Mouse (Mus musculus): ENCODE data around the gene Olfr309. TPM values are rescaled to one million over a fixed set of nuclear protein-coding genes. Genes with fewer than 3 reads are reported as not detected.
"Not testable (repeated sequence)": the region's sequence is repeated elsewhere in the genome, so short reads cannot be mapped to it uniquely, and the experiment has no call there.

Gene Olfr309
- polyA plus RNA-seq (2014; fragmentation: Nextera tagmentation; extraction: Ambion mirVana), result not detected in 2 replicates

DNA sequence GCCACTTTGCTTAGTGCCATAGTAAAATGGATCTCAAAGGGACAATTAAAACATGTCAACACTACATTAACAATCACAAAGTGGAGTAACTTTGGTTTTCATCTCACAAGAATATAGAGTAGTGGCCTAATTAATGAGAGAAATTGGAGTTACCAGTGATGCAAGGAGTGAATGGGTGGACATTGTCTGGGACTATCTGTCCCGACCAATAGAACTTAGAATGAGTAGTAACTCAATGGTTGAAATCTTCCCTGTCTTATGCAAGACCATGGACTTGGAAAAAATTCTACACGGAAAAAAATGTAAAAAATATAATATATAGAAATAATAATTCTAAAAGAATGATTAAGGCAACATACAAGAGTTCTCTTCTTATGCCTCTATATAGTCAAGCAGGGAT, at the start of gene Olfr309:
Olfr309 (minus strand) TSS at position 101 of the 400 bp plus-strand sequence.
- 77% methylated on average over 2 of the region's 2 CpGs for WGBS
- no peaks in the 10 kb centered on the region for H3K27me3 ChIP-seq (ENCODE audit: control insufficient read depth, insufficient read depth, low read length)
- H3K27ac ChIP-seq (ENCODE audit: low read depth, low read length), result no peak within 1 kb of the TSS
- H3K36me3 ChIP-seq (ENCODE audit: control insufficient read depth, insufficient read depth, low read length), result no peaks in the 10 kb centered on the region
- H3K9me3 ChIP-seq (ENCODE audit: control insufficient read depth, low read length), result no peaks in the 10 kb centered on the region
- H3K9ac ChIP-seq (ENCODE audit: low read depth, low read length), result no peak within 1 kb of the TSS
- no peak within 1 kb of the TSS for H3K4me3 ChIP-seq (ENCODE audit: low read length)
- H3K4me1 ChIP-seq (ENCODE audit: control insufficient read depth, insufficient read depth, low read length), result no peaks in the 10 kb centered on the region
- H3K4me2 ChIP-seq (replicated peaks; ENCODE audit: low read depth, low read length), result no peak within 1 kb of the TSS
- ATAC-seq (ENCODE audit: low FRiP score, low TSS enrichment), result no peak

DNA sequence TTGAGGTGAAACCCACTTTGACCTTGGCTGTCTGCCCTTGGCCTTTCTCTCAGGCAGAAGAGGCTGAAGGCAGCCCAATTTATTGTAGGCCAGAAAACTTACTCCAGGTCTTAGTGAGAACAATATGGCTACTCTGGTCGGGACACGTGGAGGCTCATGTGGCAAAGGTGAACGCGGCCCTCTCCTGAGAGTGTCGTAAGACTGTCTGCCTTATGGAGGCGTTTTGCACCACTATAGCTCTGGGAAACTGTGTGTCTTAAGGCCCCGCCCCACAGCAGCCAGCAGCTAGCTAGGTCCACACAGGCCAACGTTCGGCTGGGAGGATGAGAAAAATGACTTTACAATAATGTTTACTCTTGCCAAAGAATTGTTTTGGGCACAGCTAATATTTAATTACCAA, 32.8 kb upstream of the Olfr309 start:
- H3K9me3 ChIP-seq (ENCODE audit: control insufficient read depth, low read length); H3K36me3 ChIP-seq (ENCODE audit: control insufficient read depth, insufficient read depth, low read length); H3K4me1 ChIP-seq (ENCODE audit: control insufficient read depth, insufficient read depth, low read length); H3K4me2 ChIP-seq (replicated peaks; ENCODE audit: low read depth, low read length); H3K27ac ChIP-seq (ENCODE audit: low read depth, low read length); ATAC-seq (ENCODE audit: low FRiP score, low TSS enrichment); H3K9ac ChIP-seq (ENCODE audit: low read depth, low read length); H3K27me3 ChIP-seq (ENCODE audit: control insufficient read depth, insufficient read depth, low read length); H3K4me3 ChIP-seq (ENCODE audit: low read length): not testable (repeated sequence)
- 91% methylated on average over 9 of the region's 9 CpGs for WGBS

DNA sequence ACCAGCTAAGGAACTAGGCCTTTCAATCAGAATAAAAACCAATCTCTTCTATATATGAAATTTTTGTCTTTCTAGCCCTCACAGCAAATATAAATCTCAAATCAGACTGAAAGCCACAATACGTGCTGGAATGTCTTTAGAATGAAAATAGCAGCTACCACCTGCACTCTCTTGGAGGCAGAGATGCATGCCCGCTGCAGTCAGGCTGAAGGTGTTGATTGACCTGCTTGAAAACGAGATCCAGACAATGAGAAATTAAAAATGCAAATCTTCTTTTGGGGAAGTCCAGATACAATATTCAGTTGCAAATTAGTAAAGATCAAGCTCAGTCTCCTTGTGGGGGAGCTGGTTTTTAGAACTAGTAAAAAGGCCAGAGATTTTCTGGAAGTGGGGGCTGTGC, 30.7 kb upstream of the Olfr309 start:
- Histone ChIP-seq H3K27me3 (ENCODE audit: control insufficient read depth, insufficient read depth, low read length) (no peaks in the 10 kb centered on the region), H3K9ac (ENCODE audit: low read depth, low read length) (no peak overlapping the region), H3K36me3 (ENCODE audit: control insufficient read depth, insufficient read depth, low read length) (no peaks in the 10 kb centered on the region), H3K4me3 (ENCODE audit: low read length) (no peak overlapping the region), H3K4me2 (replicated peaks; ENCODE audit: low read depth, low read length) (no peak overlapping the region), H3K27ac (ENCODE audit: low read depth, low read length) (no peak overlapping the region), H3K4me1 (ENCODE audit: control insufficient read depth, insufficient read depth, low read length) (no peaks in the 10 kb centered on the region), H3K9me3 (ENCODE audit: control insufficient read depth, low read length) (no peaks in the 10 kb centered on the region)
- ATAC-seq (ENCODE audit: low FRiP score, low TSS enrichment), result no peak
- 78% methylated on average over 3 of the region's 3 CpGs for WGBS

DNA sequence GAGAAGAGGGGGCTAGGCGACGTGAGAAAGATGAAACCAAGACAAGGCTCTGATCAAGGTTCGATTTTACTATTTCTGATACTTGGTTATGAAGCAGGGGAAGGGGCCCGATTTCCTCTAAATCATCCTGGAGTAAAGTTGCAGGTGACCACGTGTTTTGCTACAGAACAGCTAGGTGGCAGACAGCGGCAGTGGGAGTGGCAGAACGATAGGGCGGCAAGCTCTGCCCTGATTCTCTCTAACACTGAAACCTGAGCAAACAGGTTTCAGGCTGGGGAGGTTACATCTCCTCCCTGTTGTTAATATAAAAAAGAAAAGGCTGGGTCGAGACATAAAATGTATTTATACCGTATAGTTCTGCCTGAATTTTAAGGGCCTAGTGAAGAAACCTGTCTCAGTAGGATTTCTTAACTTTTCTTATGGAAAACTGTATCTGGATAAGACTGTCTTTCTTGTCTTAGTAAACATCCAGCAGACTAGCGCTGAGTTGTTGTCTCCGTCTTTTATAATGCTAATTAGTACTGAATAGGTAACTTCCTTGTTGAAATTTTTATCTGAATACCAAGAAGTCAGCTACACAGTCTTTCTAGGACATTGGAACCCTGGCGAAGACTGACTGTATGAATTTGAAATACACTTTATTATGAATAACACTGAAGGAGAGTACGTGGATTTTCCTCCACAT, 29.5 kb upstream of the Olfr309 start:
- Histone ChIP-seq H3K36me3 (ENCODE audit: control insufficient read depth, insufficient read depth, low read length) (no peaks in the 10 kb centered on the region), H3K27ac (ENCODE audit: low read depth, low read length) (no peak overlapping the region), H3K9ac (ENCODE audit: low read depth, low read length) (no peak overlapping the region), H3K4me1 (ENCODE audit: control insufficient read depth, insufficient read depth, low read length) (no peaks in the 10 kb centered on the region), H3K27me3 (ENCODE audit: control insufficient read depth, insufficient read depth, low read length) (no peaks in the 10 kb centered on the region), H3K4me2 (replicated peaks; ENCODE audit: low read depth, low read length) (no peak overlapping the region), H3K9me3 (ENCODE audit: control insufficient read depth, low read length) (no peaks in the 10 kb centered on the region), H3K4me3 (ENCODE audit: low read length) (no peak overlapping the region)
- no peak for ATAC-seq (ENCODE audit: low FRiP score, low TSS enrichment)
- 75% methylated on average over 14 of the region's 14 CpGs for WGBS

DNA sequence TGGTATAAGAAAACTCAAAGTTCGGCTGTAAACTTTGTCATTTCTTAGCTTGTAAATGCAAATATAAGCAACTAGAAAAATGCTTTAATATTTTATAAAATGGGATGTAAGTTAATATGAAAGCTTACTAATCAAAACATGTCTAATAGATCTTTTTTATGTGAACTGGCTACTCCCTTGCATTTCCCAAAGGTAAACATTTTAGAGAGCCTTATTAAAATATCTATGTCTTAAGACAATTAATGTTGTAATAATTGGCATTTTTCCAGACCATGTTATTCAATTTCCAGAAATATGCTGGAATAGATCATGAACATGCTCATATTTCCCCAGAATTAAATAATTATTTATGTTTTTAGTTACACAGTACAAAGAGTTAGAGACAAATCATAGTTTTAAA, 24.0 kb upstream of the Olfr309 start, which contains the start of gene Olfr307:
Olfr307 (minus strand) TSS at position 101 of the 400 bp plus-strand sequence.
- no peaks in the 10 kb centered on the region for H3K36me3 ChIP-seq (ENCODE audit: control insufficient read depth, insufficient read depth, low read length)
- H3K27ac ChIP-seq (ENCODE audit: low read depth, low read length), result no peak within 1 kb of the TSS
- ATAC-seq (ENCODE audit: low FRiP score, low TSS enrichment), result no peak
- H3K27me3 ChIP-seq (ENCODE audit: control insufficient read depth, insufficient read depth, low read length), result no peaks in the 10 kb centered on the region
- no peaks in the 10 kb centered on the region for H3K4me1 ChIP-seq (ENCODE audit: control insufficient read depth, insufficient read depth, low read length)
- H3K4me2 ChIP-seq (replicated peaks; ENCODE audit: low read depth, low read length), result no peak within 1 kb of the TSS
- H3K4me3 ChIP-seq (ENCODE audit: low read length), result no peak within 1 kb of the TSS
- H3K9me3 ChIP-seq (ENCODE audit: control insufficient read depth, low read length), result no peaks in the 10 kb centered on the region
- no peak within 1 kb of the TSS for H3K9ac ChIP-seq (ENCODE audit: low read depth, low read length)
- 80% methylated on average over 1 of the region's 1 CpGs for WGBS

DNA sequence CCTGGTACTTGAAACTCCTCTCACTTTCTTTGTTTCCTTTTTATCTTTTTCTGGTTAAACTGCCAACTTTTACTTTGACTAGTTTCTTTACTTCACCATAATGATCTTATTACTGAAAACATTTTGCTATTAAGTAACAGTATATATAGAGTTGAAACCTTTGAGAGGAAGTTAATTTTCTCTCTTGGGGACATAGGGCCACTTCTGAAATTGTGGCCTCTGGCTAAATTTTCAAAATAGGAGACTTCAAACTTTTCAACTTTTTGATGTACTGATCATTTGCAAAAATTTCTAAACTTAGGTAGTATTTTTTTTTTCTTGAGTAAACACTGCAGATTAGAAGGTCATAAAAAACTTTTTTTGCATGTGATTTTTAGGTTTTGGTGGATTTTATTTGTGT, 12.0 kb upstream of the Olfr309 start, which contains the start of gene Olfr308:
Olfr308 (minus strand) TSS at position 101 of the 400 bp plus-strand sequence.
- Histone ChIP-seq H3K27me3 (ENCODE audit: control insufficient read depth, insufficient read depth, low read length) (no peaks in the 10 kb centered on the region), H3K9ac (ENCODE audit: low read depth, low read length) (no peak within 1 kb of the TSS), H3K4me3 (ENCODE audit: low read length) (no peak within 1 kb of the TSS), H3K27ac (ENCODE audit: low read depth, low read length) (no peak within 1 kb of the TSS), H3K36me3 (ENCODE audit: control insufficient read depth, insufficient read depth, low read length) (no peaks in the 10 kb centered on the region), H3K4me2 (replicated peaks; ENCODE audit: low read depth, low read length) (no peak within 1 kb of the TSS), H3K9me3 (ENCODE audit: control insufficient read depth, low read length) (no peaks in the 10 kb centered on the region), H3K4me1 (ENCODE audit: control insufficient read depth, insufficient read depth, low read length) (no peaks in the 10 kb centered on the region)
- ATAC-seq (ENCODE audit: low FRiP score, low TSS enrichment), result no peak

DNA sequence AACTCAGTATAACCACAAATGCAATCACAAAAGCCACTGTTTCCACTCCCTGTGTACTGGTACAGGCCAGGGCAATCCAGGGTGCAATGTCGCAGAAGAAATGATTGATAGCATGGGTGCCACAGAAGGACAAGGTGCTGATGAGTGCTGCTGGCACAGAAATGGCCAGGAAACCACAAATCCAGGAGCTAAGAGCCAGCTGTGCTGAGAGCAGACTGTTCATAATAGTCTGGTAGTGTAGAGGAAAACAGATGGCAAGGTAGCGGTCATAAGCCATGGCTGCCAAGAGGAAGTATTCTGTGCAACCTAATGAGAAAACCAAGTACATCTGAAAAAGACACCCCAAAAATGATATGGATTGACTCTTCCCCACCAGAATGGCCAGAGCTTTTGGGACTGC, 7.8 kb upstream of the Olfr309 start:
- no peaks in the 10 kb centered on the region for H3K4me1 ChIP-seq (ENCODE audit: control insufficient read depth, insufficient read depth, low read length)
- WGBS, result 95% methylated on average over 2 of the region's 2 CpGs
- no peak overlapping the region for H3K4me3 ChIP-seq (ENCODE audit: low read length)
- H3K4me2 ChIP-seq (replicated peaks; ENCODE audit: low read depth, low read length), result no peak overlapping the region
- H3K27me3 ChIP-seq (ENCODE audit: control insufficient read depth, insufficient read depth, low read length), result no peaks in the 10 kb centered on the region
- ATAC-seq (ENCODE audit: low FRiP score, low TSS enrichment), result no peak
- no peaks in the 10 kb centered on the region for H3K36me3 ChIP-seq (ENCODE audit: control insufficient read depth, insufficient read depth, low read length)
- no peak overlapping the region for H3K9ac ChIP-seq (ENCODE audit: low read depth, low read length)
- H3K9me3 ChIP-seq (ENCODE audit: control insufficient read depth, low read length), result no peaks in the 10 kb centered on the region
- H3K27ac ChIP-seq (ENCODE audit: low read depth, low read length), result no peak overlapping the region

DNA sequence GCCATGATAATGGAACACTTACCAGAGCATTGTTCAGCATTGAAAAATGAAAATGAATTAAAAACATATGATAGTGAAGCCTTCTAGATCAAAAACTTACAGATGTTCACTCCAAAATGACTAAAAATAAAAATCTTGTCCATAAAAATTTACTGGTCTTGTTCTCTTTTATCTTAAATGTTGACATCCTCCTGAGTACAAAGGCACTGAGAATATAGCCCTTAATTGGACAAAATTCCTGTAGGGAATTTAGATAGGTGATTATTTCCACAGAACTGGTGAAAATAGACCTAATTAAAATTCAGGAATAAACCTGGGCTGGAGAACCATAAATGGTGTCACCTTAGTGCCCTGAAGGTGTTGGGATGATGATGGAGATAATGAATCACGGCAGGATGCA, 36.4 kb downstream of the Olfr309 start, which contains the start of gene Olfr310:
Olfr310 (minus strand) TSS at position 101 of the 400 bp plus-strand sequence.
- Histone ChIP-seq H3K9ac (ENCODE audit: low read depth, low read length) (no peak within 1 kb of the TSS), H3K9me3 (ENCODE audit: control insufficient read depth, low read length) (no peaks in the 10 kb centered on the region), H3K36me3 (ENCODE audit: control insufficient read depth, insufficient read depth, low read length) (no peaks in the 10 kb centered on the region), H3K27me3 (ENCODE audit: control insufficient read depth, insufficient read depth, low read length) (no peaks in the 10 kb centered on the region), H3K4me3 (ENCODE audit: low read length) (no peak within 1 kb of the TSS), H3K4me2 (replicated peaks; ENCODE audit: low read depth, low read length) (no peak within 1 kb of the TSS), H3K27ac (ENCODE audit: low read depth, low read length) (no peak within 1 kb of the TSS), H3K4me1 (ENCODE audit: control insufficient read depth, insufficient read depth, low read length) (no peaks in the 10 kb centered on the region)
- 78% methylated on average over 1 of the region's 1 CpGs for WGBS
- no peak for ATAC-seq (ENCODE audit: low FRiP score, low TSS enrichment)

All from kidney, embryonic 14.5 days (tissue).